Mouse (Mus musculus) megakaryocyte progenitor cell, adult 5-6 weeks (primary cell): Measurements from ENCODE around the gene Kif1a. TPM values are rescaled to one million over a fixed set of nuclear protein-coding genes. Genes with fewer than 3 reads are reported as not detected.

ENCODE experiments used
- ATAC-seq: replicated peaks from 2 replicates; pipeline ENCODE4 v1.8.0; 2016; ENCODE audit warnings: mild to moderate bottlenecking, moderate TSS enrichment, inconsistent platforms; ENCODE audit not compliant: poor library complexity
- total RNA-seq, 2 experiments: library from RNA; stranded (forward) in 1 of 2; stranded (reverse) in 1 of 2; fragments of 157-497, 149-512 nt in 1 of 2; fragments of 200-1000 nt in 1 of 2; gene quantifications; 2 replicates each; pipeline versions ENCODE4 v1.2.3 to v1.2.4; 2015 to 2017

The Kif1a gene
- total RNA-seq, 2 experiments from 2014 or later = 0.05 TPM; not detected in 1

DNA sequence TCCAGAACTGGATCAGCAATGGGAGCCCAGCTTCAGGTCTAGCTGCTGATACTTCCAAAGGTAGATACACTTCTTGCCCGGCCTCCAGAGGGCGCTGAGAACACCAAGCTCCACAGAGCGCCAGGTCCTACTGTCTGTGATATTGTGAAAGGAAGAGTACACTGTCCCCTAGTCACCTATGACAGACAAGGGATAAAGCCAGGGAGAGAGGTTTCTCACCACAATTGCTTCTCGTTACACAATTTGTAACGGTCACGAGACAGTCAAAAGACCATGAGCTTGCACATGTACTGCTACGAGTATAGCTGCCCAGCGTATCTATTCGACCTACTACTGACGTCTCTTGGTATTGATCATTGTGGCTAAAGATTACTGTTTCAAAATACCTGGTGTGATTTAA, 72.4 kb downstream of the Kif1a start:
- peak; percentile 81 for ATAC-seq

GRCm38 (mm10) chr1:93026600-93026999, 75.2 kb downstream of the Kif1a start:
- ATAC-seq = no peak

DNA sequence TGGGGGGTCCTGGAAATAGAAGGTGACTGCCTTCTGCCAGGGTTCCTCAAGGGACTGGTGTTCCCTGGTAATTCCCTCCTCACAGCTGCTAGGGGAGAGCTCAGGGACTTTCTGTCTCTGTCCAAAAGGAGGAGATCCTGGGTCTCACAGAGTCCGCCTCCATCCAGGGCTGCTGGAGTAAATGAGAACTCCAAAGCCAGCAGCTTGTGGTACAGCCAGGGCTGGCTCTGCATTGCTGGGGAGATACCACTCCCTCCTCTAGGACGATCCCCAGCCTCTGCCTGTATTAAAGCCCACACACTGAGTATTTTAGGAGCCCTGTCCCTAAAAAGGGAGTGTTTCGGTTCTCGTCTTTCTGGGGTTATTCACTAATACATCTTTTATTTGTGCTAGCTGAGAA, 81.1 kb downstream of the Kif1a start:
- ATAC-seq = no peak

- ATAC-seq = no peak
Observed at GRCm38 (mm10) chr1:93018716-93019115, 83.0 kb downstream of the Kif1a start.

DNA sequence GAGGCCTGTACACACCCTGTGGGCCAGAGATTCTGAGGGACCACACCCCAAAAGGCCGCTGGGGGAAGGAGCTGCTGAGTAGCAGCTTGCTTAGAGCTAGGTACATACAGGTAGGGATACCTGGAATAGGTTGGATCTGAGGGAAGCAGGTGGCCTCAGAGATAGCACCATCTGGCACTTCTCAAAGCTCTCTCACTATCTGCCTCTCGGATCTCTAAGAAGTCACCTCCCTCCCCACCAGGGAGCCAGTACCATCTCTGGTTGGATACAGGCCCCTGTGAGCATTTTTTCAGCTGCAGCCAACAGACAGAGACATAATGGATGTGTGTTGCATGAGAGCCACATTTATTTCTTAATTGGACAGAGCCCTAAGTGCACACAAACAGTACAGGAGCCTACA, 86.6 kb downstream of the Kif1a start:
- ATAC-seq = no peak

DNA sequence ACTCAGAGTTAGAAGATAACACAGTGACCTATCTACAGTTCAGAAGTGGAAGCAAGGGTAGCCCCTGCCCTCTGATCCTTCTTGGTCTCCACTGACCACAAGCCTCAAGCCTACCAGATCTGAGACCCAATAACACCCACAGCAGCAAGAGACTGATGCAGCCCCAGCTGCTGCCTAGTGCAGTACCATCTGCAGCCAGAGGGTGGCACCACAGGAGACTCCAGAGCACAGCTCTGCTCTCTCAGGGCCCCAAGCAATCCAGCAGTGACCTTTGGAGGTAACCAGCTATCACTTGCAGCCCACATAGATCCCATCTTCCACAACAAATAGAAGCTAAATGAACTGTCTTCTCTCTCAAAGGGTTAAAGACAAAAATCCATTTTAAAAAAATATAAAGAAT, 87.3 kb downstream of the Kif1a start:
- ATAC-seq = peak; percentile 94

GRCm38 (mm10) chr1:93013367-93013766, 88.4 kb downstream of the Kif1a start:
- ATAC-seq = no peak

GRCm38 (mm10) chr1:93012103-93012585, 89.6 kb downstream of the Kif1a start:
- no peak for ATAC-seq

DNA sequence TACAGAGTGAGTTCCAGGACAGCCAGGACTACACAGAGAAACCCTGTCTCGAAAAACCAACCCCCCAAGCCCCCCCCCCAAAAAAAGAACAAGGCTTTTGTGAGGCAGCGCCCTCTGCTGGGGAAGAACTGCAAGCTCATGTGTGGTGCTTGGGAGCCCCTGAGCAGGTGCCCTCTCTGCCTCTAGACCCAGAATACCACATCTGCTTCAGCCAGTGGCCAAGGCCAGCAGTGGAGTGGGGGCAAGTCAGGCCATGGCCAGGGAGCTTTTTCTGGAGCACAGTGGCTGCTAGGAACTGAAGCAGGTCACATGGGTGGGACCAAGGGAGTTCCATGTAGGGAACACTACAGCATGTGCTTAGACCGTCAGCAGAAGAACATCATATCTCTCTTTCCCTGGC, 91.0 kb downstream of the Kif1a start:
- ATAC-seq = peak; percentile 35; the same call in 1 of the 2 replicates

GRCm38 (mm10) chr1:93009196-93009595, 92.6 kb downstream of the Kif1a start:
- no peak for ATAC-seq

DNA sequence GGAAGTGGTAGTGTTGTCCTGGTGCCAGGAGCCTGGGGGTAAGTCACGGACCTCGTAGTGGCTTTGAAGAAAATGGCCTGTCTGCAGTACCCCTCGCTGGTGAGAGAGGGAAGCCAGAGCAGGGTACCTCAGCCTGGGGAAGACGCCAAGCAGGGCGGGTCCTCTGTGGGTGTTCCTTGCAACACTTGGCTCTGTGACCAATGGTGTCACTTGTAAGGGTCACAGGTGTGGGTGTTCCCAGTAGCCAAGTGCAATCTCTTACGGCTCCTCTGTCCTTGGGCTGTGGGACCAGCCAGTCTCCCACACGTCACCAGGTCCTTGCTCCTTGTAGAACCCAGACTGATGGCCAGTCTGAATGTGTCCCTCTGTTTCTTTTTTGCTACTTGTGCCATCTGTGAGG, 95.7 kb downstream of the Kif1a start, which contains the start of gene Aqp12:
Gene Aqp12 (plus strand): TSS at position 274 of the 400 bp plus-strand sequence.
- ATAC-seq = no peak

DNA sequence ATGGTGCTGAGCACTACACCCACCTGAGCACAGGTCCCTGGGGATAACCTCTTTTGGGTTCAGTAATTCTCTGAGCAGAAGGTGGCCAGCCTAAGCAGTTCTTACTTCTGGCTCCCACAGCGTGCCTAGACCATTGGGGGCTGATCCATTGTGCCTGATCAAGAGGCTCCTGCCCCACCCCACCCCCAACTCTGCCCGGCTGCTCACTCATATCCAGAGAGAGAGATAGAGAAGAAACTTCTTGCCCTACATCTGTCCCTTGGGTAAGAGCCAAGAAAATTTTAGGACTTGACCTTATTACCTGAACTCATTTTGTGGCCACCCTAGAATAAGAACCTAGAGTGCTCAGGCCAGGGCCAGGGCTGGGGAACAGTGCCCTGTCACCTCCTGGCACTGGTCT, 108.9 kb downstream of the Kif1a start:
- no peak for ATAC-seq

DNA sequence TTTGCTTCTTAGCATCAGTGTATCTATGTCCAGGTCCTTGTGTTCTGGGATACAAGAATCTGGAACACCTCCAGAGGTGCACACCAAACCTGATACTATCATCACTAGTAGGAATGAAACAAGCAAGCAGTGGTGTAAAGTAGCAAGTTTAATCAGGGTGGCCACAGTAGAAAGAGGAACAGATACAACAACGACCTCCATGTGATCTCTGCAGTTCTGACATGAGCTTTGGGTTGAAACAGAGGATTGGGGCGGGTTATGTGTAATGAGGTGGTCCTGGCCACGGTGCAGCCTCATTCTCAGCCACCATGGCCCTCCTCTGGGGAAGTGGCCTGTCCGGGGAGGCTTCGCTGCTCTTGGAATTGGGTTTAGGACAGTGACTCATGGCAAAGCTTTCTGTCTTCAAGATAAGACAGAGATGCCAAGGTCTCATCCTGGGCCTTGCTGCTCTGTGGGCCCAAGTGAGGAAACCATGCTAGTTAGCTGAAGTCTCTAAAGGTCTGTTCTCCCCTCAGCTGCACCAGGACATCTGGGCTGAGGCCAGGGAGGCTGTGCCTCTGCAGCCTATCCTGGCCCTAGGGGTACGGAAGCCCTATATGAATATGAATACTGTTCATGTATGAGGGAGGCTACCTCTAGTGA, 109.4 kb downstream of the Kif1a start:
- ATAC-seq = peak; percentile 70

GRCm38 (mm10) chr1:92989891-92990290, 111.9 kb downstream of the Kif1a start:
- no peak for ATAC-seq

- ATAC-seq = no peak
Observed at GRCm38 (mm10) chr1:92988894-92989293, 112.9 kb downstream of the Kif1a start.

DNA sequence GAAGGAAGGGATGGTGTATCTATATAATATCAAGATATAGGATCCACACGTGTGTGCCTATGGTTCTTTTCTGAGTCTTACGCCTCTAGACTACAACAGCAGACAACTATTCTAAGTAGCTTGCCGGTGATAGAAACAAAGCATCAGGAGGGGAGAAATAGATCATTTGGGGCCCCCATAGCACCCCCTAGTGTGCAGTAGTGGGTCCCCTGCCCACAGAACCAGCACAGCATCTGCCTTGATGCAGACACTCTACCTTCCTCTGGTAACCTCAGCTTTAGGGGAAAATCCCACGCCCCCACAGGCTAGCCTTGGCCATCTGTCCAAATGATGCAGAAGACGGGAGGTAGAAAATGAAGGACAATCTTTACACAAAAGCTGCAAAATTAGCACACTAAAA, 116.8 kb downstream of the Kif1a start:
- no peak for ATAC-seq

- ATAC-seq = no peak
Observed at GRCm38 (mm10) chr1:92982931-92983605, 118.7 kb downstream of the Kif1a start.

GRCm38 (mm10) chr1:92981056-92981845, 120.5 kb downstream of the Kif1a start:
- ATAC-seq = peak; percentile 38; the same call in 1 of the 2 replicates

- ATAC-seq = no peak
Observed at GRCm38 (mm10) chr1:92979073-92979602, 122.6 kb downstream of the Kif1a start.

- no peak for ATAC-seq
Observed at GRCm38 (mm10) chr1:92978645-92979044, 123.1 kb downstream of the Kif1a start.

- no peak for ATAC-seq
Observed at GRCm38 (mm10) chr1:92976141-92976566, 125.6 kb downstream of the Kif1a start.
